Mouse (Mus musculus) lung, postnatal 4 days (tissue): ENCODE measurements at regions not wholly inside any gene's neighbourhood (a gene's known extent, or its start where the extent isn't known, plus 50 kb on each side); places are given as distances from the start of the nearest gene placed in this dataset.

Experiments
- DNase-seq, 2 experiments: peaks; one replicate each; pipeline ENCODE4 v3.0.0; 2021

GRCm38 (mm10) chr10:108033317-108033795 is 121.4 kb upstream of the Otogl start:
- no peak for DNase-seq

GRCm38 (mm10) chr10:108027506-108027905 is 115.6 kb upstream of the Otogl start:
- no peak for DNase-seq

GRCm38 (mm10) chr10:108024227-108024626 is 112.3 kb upstream of the Otogl start:
- DNase-seq, result no peak

- DNase-seq, result no peak
Measured at GRCm38 (mm10) chr10:108016552-108016951, 104.6 kb upstream of the Otogl start.

- no peak for DNase-seq
Measured at GRCm38 (mm10) chr10:107994836-107995585, 83.1 kb upstream of the Otogl start.

GRCm38 (mm10) chr10:107992621-107993020 is 80.7 kb upstream of the Otogl start:
- no peak for DNase-seq

GRCm38 (mm10) chr10:107990557-107990956 is 78.6 kb upstream of the Otogl start:
- no peak for DNase-seq

- DNase-seq, result no peak
Measured at GRCm38 (mm10) chr10:107989913-107990312, 78.0 kb upstream of the Otogl start.

GRCm38 (mm10) chr10:107982632-107983031 is 70.7 kb upstream of the Otogl start:
- no peak for DNase-seq

GRCm38 (mm10) chr10:107982082-107982481 is 70.1 kb upstream of the Otogl start:
- no peak for DNase-seq

GRCm38 (mm10) chr10:107976392-107976965 is 64.5 kb upstream of the Otogl start:
- no peak for DNase-seq

- DNase-seq, result no peak
Measured at GRCm38 (mm10) chr10:107971748-107972147, 59.8 kb upstream of the Otogl start.

GRCm38 (mm10) chr10:107966996-107967395 is 55.1 kb upstream of the Otogl start:
- DNase-seq, result no peak

- DNase-seq, result no peak
Measured at GRCm38 (mm10) chr10:107964022-107964421, 52.1 kb upstream of the Otogl start.

- no peak for DNase-seq
Measured at GRCm38 (mm10) chr10:107962130-107962529, 50.2 kb upstream of the Otogl start.
